Mouse (Mus musculus): ENCODE data around the gene Pim1. TPM values are rescaled to one million over a fixed set of nuclear protein-coding genes. Genes with fewer than 3 reads are reported as not detected.
A peak's percentile ranks its signal among the peaks of the same experiment; 100 is the strongest.
"Not testable (repeated sequence)": the region's sequence is repeated elsewhere in the genome, so short reads cannot be mapped to it uniquely, and the experiment has no call there.

The Pim1 gene
- polyA plus RNA-seq, 1 experiment from 2014 or later, result 12.7 TPM

- Histone ChIP-seq H3K36me3 (peaks cover 5% of the 10 kb centered on the region), H3K4me2 (peak overlapping the region; percentile 73), H3K9me3 (no peaks in the 10 kb centered on the region), H3K27ac (peak overlapping the region; percentile 96), H3K4me1 (replicated peaks) (peaks cover 37% of the 10 kb centered on the region), H3K4me3 (peak overlapping the region; percentile 70), H3K27me3 (no peaks in the 10 kb centered on the region), H3K9ac (peak overlapping the region; percentile 83)
- WGBS, result 5% methylated on average over 30 of the region's 30 CpGs
- ATAC-seq (ENCODE audit: low FRiP score), result no peak
Measured at GRCm38 (mm10) chr17:29488978-29489970, 1.3 kb upstream of the Pim1 start.

- H3K9ac ChIP-seq, result peak overlapping the region; percentile 94
- peak; percentile 92 for ATAC-seq (ENCODE audit: low FRiP score)
- H3K4me2 ChIP-seq, result peak overlapping the region; percentile 91
- peak overlapping the region; percentile 96 for H3K27ac ChIP-seq
- whole genome bisulfite sequencing, result 2% methylated on average over 41 of the region's 68 CpGs
- H3K36me3 ChIP-seq, result peaks cover 11% of the 10 kb centered on the region
- H3K9me3 ChIP-seq, result no peaks in the 10 kb centered on the region
- H3K4me3 ChIP-seq, result peak overlapping the region; percentile 70
- no peaks in the 10 kb centered on the region for H3K27me3 ChIP-seq
- H3K4me1 ChIP-seq (replicated peaks), result peaks cover 42% of the 10 kb centered on the region
Measured at GRCm38 (mm10) chr17:29489971-29490712, 411 bp upstream of the Pim1 start.

- ATAC-seq (ENCODE audit: low FRiP score), result no peak; the same call in 1 of the 2 replicates
- peaks cover 11% of the 10 kb centered on the region for H3K36me3 ChIP-seq
- peak overlapping the region; percentile 96 for H3K27ac ChIP-seq
- under 1% methylated on average over 47 of the region's 48 CpGs for WGBS
- H3K9me3 ChIP-seq, result no peaks in the 10 kb centered on the region
- H3K4me1 ChIP-seq (replicated peaks), result peaks cover 42% of the 10 kb centered on the region
- H3K4me3 ChIP-seq, result peak overlapping the region; percentile 70
- peak overlapping the region; percentile 94 for H3K9ac ChIP-seq
- H3K4me2 ChIP-seq, result peak overlapping the region; percentile 91
- H3K27me3 ChIP-seq, result no peaks in the 10 kb centered on the region
Measured at GRCm38 (mm10) chr17:29491591-29492268, 1.2 kb downstream of the Pim1 start.

GRCm38 (mm10) chr17:29492269-29493191 is 2.0 kb downstream of the Pim1 start:
- peak overlapping the region; percentile 94 for H3K9ac ChIP-seq
- H3K36me3 ChIP-seq, result peaks cover 11% of the 10 kb centered on the region
- H3K27me3 ChIP-seq, result no peaks in the 10 kb centered on the region
- H3K4me3 ChIP-seq, result peak overlapping the region; percentile 70
- H3K9me3 ChIP-seq, result no peaks in the 10 kb centered on the region
- peaks cover 42% of the 10 kb centered on the region for H3K4me1 ChIP-seq (replicated peaks)
- H3K27ac ChIP-seq, result peak overlapping the region; percentile 96
- 3% methylated on average over 22 of the region's 22 CpGs for WGBS
- no peak for ATAC-seq (ENCODE audit: low FRiP score)
- H3K4me2 ChIP-seq, result peak overlapping the region; percentile 91

- Histone ChIP-seq H3K9ac (no peak overlapping the region), H3K9me3 (no peaks in the 10 kb centered on the region), H3K27ac (no peak overlapping the region), H3K27me3 (no peaks in the 10 kb centered on the region), H3K4me3 (0 out of 2 replicates have a peak overlapping the region, but pooled peaks have one; percentile 70), H3K4me1 (replicated peaks) (peaks cover 41% of the 10 kb centered on the region), H3K36me3 (peaks cover 11% of the 10 kb centered on the region), H3K4me2 (peak overlapping the region; percentile 91)
- WGBS, result 74% methylated on average over 11 of the region's 11 CpGs
- ATAC-seq (ENCODE audit: low FRiP score), result no peak
Measured at GRCm38 (mm10) chr17:29493461-29493980, 3.0 kb downstream of the Pim1 start.

- no peak for ATAC-seq (ENCODE audit: low FRiP score)
- H3K27ac ChIP-seq, result no peak overlapping the region
- peak overlapping the region; percentile 35 for H3K9ac ChIP-seq
- H3K9me3 ChIP-seq, result no peaks in the 10 kb centered on the region
- peaks cover 34% of the 10 kb centered on the region for H3K4me1 ChIP-seq (replicated peaks)
- no peaks in the 10 kb centered on the region for H3K27me3 ChIP-seq
- WGBS, result 56% methylated on average over 10 of the region's 10 CpGs
- no peak overlapping the region for H3K4me3 ChIP-seq
- H3K4me2 ChIP-seq, result no peak overlapping the region
- H3K36me3 ChIP-seq, result peaks cover 11% of the 10 kb centered on the region
Measured at GRCm38 (mm10) chr17:29494062-29494731, 3.6 kb downstream of the Pim1 start.

GRCm38 (mm10) chr17:29494732-29495076 is 4.2 kb downstream of the Pim1 start:
- peaks cover 11% of the 10 kb centered on the region for H3K36me3 ChIP-seq
- H3K4me2 ChIP-seq, result no peak overlapping the region
- H3K4me1 ChIP-seq (replicated peaks), result peaks cover 30% of the 10 kb centered on the region
- no peak for ATAC-seq (ENCODE audit: low FRiP score)
- no peak overlapping the region for H3K27ac ChIP-seq
- no peaks in the 10 kb centered on the region for H3K27me3 ChIP-seq
- 57% methylated on average over 8 of the region's 8 CpGs for WGBS
- no peak overlapping the region for H3K4me3 ChIP-seq
- peak overlapping the region; percentile 35 for H3K9ac ChIP-seq
- no peaks in the 10 kb centered on the region for H3K9me3 ChIP-seq

- no peaks in the 10 kb centered on the region for H3K9me3 ChIP-seq
- no peak overlapping the region; the same call in 1 of the 2 replicates for H3K27ac ChIP-seq
- H3K4me3 ChIP-seq, result no peak overlapping the region
- 88% methylated on average over 6 of the region's 6 CpGs for WGBS
- ATAC-seq (ENCODE audit: low FRiP score), result no peak
- no peak overlapping the region for H3K9ac ChIP-seq
- no peak overlapping the region for H3K4me2 ChIP-seq
- H3K36me3 ChIP-seq, result peaks cover 11% of the 10 kb centered on the region
- peaks cover 28% of the 10 kb centered on the region for H3K4me1 ChIP-seq (replicated peaks)
- H3K27me3 ChIP-seq, result no peaks in the 10 kb centered on the region
Measured at GRCm38 (mm10) chr17:29496211-29497070, 5.9 kb downstream of the Pim1 start.

GRCm38 (mm10) chr17:29497071-29497354 is 6.5 kb downstream of the Pim1 start:
- WGBS, result 93% methylated on average over 3 of the region's 3 CpGs
- no peaks in the 10 kb centered on the region for H3K9me3 ChIP-seq
- no peak overlapping the region for H3K4me2 ChIP-seq
- ATAC-seq (ENCODE audit: low FRiP score), result no peak
- H3K27me3 ChIP-seq, result no peaks in the 10 kb centered on the region
- peaks cover 11% of the 10 kb centered on the region for H3K36me3 ChIP-seq
- peaks cover 23% of the 10 kb centered on the region for H3K4me1 ChIP-seq (replicated peaks)
- no peak overlapping the region for H3K27ac ChIP-seq
- no peak overlapping the region for H3K4me3 ChIP-seq
- no peak overlapping the region for H3K9ac ChIP-seq

GRCm38 (mm10) chr17:29497481-29497880 is 6.9 kb downstream of the Pim1 start:
- 70% methylated on average over 1 of the region's 1 CpGs for WGBS
- not testable (repeated sequence) for ATAC-seq (ENCODE audit: low FRiP score); H3K9me3 ChIP-seq; H3K4me2 ChIP-seq; H3K9ac ChIP-seq; H3K4me3 ChIP-seq; H3K27ac ChIP-seq; H3K27me3 ChIP-seq
- Histone ChIP-seq H3K4me1 (replicated peaks) (peaks cover 19% of the 10 kb centered on the region), H3K36me3 (peaks cover 11% of the 10 kb centered on the region)

Data from hindbrain, embryonic 13.5 days (tissue).